Mouse (Mus musculus) Patski (cell line): ENCODE data around the gene Las1l. TPM values are rescaled to one million over a fixed set of nuclear protein-coding genes. Genes with fewer than 3 reads are reported as not detected.

ENCODE experiments used
- ATAC-seq: fragments of 100-300 bp; one replicate; pipeline ENCODE4 v1.8.0; 2021
- CTCF ChIA-PET: fragments of 350-600 bp; sonication (Branson Sonifier 250); formaldehyde crosslinking; loops from one replicate; lab custom pipeline; 2022; ENCODE audit warnings: inconsistent platforms; lab: Charles Lee
- POLR2A ChIA-PET: fragments of 350-600 bp; sonication (Branson Sonifier 250); formaldehyde crosslinking; loops from one replicate; lab custom pipeline; 2022; ENCODE audit warnings: antibody characterized with exemption, inconsistent platforms; lab: Charles Lee
- DNase-seq: peaks from one replicate; pipeline ENCODE4 v3.0.0-alpha.2; 2011; ENCODE audit warnings: low read depth, low spot score
- H3K27me3 ChIP-seq: fragments of 371-371 bp; one replicate; pipeline ENCODE4 v1.5.1; 2021
- CTCF ChIP-seq: fragments of 100-300 bp; IDR thresholded peaks from one replicate; pipeline ENCODE4 v1.5.1; 2021
- in situ Hi-C: fragments of 300-500 bp; cut with MboI; formaldehyde crosslinking; loops from 3 replicates; pipeline ENCODE4 v1.11.1; 2018; ENCODE audit warnings: low pct_unique_long_range_greater_than_20kb, mixed read lengths
- polyA plus RNA-seq: library from polyadenylated mRNA; unstranded; gene quantifications from one replicate; pipeline ENCODE4 v1.2.3, GENCODE M21; 2021

Gene Las1l
- polyA plus RNA-seq, 1 experiment from 2014 or later: 71.2 TPM

GRCm38 (mm10) chrX:95950776-95951175 is 6.0 kb downstream of the Las1l start:
- peak; percentile 62 for TF ChIP-seq CTCF
- in situ Hi-C loops: loop anchor here (5.0 to 10.0 kb wide), 2 partner anchors 268 to 506 kb away; partner anchors contain the start of gene Amer1
- peaks cover 26% of the 10 kb centered on the region for H3K27me3 ChIP-seq
- no peak for DNase-seq
- CTCF ChIA-PET: interaction anchor here (1.0 kb wide), 1 partner anchor 10 kb away, joined by 3 read pairs; no protein-coding TSS in a partner anchor
- no peak for ATAC-seq
- POLR2A ChIA-PET: no interaction called here

GRCm38 (mm10) chrX:95948135-95948534 is 8.6 kb downstream of the Las1l start:
- ChIA-PET CTCF (interaction anchor here (2.0 kb wide), 1 partner anchor 9 kb away, joined by 7 read pairs; no protein-coding TSS in a partner anchor), POLR2A (no interaction called here)
- TF ChIP-seq CTCF: no peak
- H3K27me3 ChIP-seq: peaks cover 20% of the 10 kb centered on the region
- ATAC-seq (peak; percentile 75), DNase-seq (peak; percentile 30)
- in situ Hi-C loops: no loop called here

- no peak for ATAC-seq
- CTCF ChIA-PET: no interaction called here
- in situ Hi-C loops: no loop called here
- POLR2A ChIA-PET: no interaction called here
- H3K27me3 ChIP-seq: peaks cover 13% of the 10 kb centered on the region
- no peak for TF ChIP-seq CTCF
- no peak for DNase-seq
Measured at GRCm38 (mm10) chrX:95945496-95945895, 11.3 kb downstream of the Las1l start.

DNA sequence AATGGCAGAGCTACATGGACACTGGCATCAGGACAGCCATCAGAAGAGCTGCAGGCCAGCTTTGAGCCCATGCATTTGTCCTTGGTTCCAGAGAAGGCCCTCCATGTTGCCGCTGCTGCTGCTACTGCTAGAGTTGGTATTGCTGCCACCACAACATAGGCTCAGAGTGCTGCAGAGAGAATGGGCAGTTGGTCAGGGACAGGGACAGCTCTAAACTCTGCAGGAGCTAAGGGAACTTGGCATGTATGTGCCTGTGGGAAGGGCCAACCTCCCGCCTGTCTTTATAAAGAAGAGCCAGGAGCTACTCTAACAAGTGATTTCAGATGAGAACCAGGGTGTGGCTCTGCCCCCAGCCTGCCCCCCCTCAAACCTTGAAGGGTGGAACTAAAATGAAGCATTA is 21.3 kb downstream of the Las1l start:
- POLR2A ChIA-PET: no interaction called here
- peaks cover 44% of the 10 kb centered on the region for H3K27me3 ChIP-seq
- CTCF ChIA-PET: interaction anchor here (1.5 kb wide), 1 partner anchor 14 kb away, joined by 4 read pairs; no protein-coding TSS in a partner anchor
- TF ChIP-seq CTCF: no peak
- in situ Hi-C loops: no loop called here
- DNase-seq (no peak), ATAC-seq (no peak)

DNA sequence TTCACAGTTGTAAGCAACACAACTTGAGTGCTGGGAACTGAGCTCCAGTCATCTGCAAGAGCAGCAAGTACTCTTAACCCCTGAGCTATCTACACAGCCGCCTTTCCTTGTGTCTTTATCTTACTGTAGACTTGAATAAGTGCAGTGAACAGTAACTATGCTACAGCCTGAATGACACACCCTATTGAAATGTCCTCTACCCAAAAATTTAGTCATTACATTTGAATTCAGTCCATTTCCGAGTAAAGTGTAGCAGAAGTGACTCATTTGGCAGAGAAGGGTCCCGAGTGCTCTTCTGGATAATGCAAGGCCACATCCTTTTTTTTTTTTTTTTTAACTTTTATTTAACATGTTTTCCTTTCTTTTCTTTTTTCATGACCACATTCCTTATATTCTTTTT is 54.0 kb downstream of the Las1l start:
- no peak for TF ChIP-seq CTCF
- peaks cover 60% of the 10 kb centered on the region for H3K27me3 ChIP-seq
- DNase-seq (no peak), ATAC-seq (no peak)
- CTCF ChIA-PET: no interaction called here
- POLR2A ChIA-PET: interaction anchor here (0.6 kb wide), 1 partner anchor 10 kb away, joined by 3 read pairs; no protein-coding TSS in a partner anchor
- in situ Hi-C loops: no loop called here

Other genes with a start within 250 kb of the Las1l start
- 8.1 TPM for gene Zc3h12b, start 245.3 kb downstream of the Las1l start, polyA plus RNA-seq
- 459 TPM for gene Msn, start 139.1 kb upstream of the Las1l start, polyA plus RNA-seq